Mouse (Mus musculus) lung, postnatal 14 days (tissue): ENCODE measurements around the gene Tbx15.

Source experiments
- DNase-seq: peaks from one replicate; pipeline ENCODE4 v3.0.0; 2021

Tbx15 gene

DNA sequence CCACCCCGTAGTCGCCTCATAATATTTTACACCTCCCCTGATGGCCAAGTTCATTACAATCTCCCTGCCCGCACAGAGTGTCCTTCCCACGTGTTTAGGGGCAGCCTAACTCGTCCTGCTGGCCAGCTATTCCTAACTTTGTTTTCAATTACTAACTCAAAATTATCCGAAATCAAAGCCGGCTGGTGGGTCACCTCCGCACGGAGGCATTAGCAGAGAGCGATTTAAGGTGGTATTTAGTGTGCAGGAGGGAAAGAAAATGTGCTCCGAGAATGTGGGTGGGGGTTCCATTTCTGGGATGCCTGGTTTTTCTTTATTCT, 9.3 kb downstream of the Tbx15 start:
- no peak for DNase-seq

DNA sequence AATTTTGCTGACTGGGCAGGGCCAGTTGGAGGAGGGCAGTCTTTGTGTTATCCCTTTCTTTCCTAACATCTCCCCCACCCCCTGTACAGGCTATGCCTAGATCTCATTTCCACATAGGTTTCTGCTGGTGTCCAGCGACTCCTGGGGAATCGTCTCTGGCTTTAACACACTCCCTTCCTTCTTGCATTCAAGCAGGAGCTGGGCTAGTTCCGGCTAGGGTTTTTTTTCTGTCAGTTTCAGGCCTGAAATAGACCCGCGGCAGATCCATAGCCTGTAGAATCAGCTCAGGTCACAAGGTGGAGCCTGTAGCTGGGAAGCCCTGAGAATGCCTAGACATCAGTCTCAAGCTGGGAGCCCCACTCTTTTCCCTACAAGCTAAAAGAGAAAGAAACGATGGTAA, 9.7 kb downstream of the Tbx15 start:
- no peak for DNase-seq

DNA sequence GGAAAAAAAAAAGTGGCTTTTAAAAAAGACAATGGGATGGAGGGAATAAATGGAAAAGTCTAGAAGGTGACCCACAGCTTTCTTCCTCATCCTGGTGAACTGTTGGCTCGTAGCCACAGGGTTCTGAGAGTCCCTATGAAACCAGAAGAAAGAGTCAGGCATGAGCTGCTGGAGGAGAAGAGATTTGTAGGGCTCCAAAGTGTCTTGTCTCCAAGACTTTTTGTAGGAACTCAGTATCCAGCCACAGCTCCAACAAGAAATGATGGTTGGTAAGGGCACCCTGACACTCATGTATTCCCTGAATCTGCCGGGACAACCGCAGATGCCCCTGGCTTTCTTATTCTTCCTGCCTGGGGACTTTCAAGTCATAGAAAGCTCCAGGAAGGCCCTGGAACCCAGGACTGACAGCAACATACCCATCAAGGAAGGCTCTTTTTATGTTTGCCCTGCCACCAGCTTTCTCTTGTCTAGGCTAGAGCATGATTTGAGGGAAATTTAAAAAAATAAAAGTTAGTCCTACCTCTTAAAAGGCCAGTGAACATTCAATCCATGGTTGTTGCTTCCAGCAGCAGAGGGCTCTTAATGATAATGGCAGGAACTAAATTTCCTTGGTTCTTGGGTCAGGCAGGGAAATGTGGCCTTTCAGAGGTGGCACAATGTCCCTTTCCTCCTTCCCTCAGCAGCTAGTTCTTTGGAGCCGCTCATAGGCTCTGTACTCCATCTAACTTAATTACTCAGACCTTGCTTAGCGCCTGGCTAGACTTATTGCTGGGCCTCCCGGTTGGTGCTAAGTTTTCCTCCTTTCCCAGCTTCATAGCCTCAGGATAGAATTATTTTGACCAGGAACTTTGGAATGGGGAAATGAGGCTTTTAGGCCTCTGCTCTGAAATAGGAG, 11.3 kb downstream of the Tbx15 start:
- DNase-seq: no peak

DNA sequence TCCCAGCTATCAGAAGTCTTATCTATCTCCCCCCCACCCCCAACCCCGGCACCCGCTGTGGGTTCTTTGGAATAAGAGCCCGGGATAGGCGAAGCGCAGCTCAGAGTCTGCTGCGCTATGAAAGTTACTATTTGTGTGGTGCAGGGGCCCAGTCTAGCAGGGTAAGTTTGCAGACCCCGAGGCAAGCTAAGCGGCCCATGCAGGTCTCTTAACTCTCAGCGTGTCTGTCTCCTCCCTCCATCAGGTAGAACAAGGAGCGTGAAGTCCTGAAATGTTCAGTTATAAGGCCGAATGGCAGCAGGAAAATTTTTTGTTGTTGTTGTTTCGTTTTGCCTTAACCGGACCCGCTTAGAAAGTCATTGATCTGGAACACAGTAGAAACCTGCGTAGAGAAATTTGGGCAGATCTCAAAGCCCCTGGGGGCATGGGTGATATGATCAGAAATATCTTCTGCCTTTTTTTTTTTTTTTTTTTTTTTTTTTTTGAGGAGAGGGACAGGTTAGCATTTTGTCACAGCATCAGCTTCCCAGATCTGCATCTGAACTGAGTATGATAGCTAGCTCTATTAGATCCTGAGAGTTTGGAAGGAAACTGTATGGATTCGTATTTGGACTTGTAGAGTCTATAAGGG, 12.4 kb downstream of the Tbx15 start:
- no peak for DNase-seq

GRCm38 (mm10) chr3:99253092-99253488, 12.9 kb downstream of the Tbx15 start:
- no peak for DNase-seq

GRCm38 (mm10) chr3:99253497-99254451, 13.6 kb downstream of the Tbx15 start:
- no peak for DNase-seq

DNA sequence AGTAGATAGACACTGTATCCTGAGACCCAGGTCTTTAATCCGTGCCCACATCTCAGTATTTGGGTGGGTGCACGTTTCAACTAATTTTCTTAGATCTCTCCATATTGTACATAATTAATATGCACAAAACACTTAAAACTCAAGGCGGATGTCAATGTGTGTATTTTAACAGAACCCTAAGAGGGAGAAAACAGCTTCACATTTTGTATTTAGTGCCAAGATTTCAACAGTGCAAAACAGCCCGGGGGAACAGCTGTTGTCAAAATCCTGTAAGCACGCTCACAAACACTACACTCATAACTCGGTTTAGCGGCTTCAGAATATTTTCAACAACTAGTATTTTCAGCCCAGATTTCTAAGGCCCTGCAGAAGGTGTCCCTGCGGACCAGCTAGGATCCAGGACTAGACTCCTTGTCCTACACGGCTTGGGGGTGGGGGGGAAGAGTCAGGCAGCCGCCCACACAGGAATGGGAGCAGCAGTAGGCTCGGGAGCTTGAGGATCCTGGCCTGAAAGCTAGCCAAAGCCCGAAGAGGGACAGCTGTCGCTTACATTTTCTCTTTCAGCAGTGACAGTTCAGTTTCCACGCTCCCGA, 14.5 kb downstream of the Tbx15 start:
- DNase-seq: no peak

GRCm38 (mm10) chr3:99255411-99256365, 15.5 kb downstream of the Tbx15 start:
- DNase-seq: no peak

DNA sequence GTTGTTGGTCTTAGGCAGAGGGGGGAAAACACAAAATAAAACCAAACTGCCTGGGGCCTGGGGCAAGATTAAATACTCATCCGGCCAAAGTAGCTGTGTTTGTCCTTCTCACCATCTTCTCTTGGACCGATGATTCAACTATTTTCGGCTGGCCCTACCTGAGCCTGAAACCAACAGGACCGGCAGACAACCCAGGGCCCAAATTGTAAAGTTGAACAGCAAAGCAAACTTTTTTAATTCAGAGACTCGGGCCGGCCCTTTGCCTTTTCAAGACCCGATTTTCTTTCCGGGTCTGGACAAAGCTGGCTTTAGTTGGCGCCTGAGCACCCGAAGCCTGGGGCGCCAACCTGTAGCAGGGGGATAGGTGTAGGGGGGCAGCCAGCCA, 16.2 kb downstream of the Tbx15 start:
- DNase-seq: no peak

DNA sequence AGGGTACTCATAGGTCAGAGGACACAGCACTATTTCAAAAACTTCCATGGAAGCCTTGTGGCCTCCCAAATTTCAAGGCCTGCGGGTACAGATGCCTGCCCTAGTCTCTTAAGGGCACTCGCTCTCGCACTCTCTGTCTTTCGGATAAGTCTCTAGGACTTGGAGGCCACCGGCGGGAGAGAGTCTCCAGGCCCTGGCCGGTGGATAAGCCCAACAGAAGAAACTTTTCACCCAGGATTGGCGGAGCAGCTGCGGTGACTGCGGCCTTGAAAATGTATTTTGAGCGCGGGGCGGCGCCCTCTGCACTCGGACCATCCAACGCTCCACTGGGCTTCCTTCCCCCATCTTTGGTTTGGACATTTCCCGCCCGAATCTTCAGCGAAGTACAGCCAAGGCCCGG, 16.6 kb downstream of the Tbx15 start:
- no peak for DNase-seq

DNA sequence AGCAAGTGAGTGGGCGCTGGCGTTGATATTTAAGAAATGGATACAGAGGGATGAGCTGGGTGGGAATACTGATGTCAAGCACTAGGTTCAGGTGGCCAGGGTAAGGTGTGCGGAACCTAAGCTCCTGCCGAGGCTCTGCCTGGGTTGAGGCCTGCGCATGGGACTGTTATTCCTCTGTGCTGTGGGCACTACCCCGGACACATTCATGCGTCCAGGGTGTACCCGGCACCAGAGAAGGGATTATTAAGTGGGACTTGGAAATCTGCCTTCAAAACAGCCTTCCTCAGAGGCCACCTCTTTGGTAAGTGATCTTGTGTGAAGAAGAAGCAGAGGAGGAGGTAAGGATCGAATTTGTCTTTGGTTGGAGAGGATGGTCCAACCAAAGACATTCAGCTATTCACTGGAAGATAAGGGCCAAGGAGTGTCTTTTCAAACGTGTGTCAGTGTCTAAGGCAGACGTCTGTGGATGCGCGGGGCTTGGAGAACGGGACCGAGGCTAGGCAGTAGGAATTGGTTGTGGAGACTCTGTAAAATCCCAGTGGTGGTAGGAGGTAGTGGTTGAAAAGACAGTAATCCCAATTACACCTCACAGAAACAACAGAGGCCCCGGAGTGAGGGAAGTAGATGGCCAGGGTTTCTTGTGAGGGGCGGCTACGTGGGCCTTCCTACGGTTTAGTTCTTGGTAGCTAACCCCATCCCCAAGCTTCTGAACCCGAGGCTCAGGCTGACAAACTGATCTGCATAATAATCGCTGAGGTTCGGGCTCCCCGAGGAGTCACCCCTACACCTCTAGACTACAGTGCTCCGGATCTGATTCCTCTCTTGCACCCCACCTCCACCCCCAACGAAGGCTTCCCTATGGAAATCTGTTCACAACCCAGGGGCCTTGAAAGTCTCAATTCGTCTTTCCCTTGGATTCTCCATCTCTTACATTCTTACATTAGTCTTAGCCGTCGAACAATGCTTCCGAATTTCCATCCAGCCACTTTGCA, 17.7 kb downstream of the Tbx15 start:
- DNase-seq: no peak

GRCm38 (mm10) chr3:99259741-99260270, 19.6 kb downstream of the Tbx15 start:
- no peak for DNase-seq

GRCm38 (mm10) chr3:99260395-99260794, 20.2 kb downstream of the Tbx15 start:
- DNase-seq: no peak

DNA sequence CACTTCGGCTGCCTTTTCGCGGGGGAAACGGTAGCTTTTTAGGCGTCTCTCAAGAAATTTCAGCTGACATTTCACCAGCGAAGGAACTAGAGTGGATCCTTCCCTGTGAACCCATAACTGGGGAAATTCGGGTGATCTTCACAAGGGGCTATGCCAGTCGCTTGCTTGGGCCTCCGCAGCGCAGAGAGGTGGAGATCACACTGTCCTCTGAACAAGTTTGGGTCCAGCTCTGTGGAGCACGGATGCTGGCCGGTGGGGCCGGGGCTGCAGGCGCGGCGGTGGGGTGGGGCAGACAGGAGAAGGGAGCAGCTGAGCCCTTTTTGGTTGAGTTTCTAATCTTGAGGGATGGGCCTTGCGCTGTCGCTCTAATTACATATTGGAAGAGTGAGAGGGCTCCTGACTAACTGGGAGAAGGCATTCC, 21.2 kb downstream of the Tbx15 start:
- DNase-seq: no peak

GRCm38 (mm10) chr3:99261986-99262385, 21.8 kb downstream of the Tbx15 start:
- no peak for DNase-seq

GRCm38 (mm10) chr3:99263471-99263903, 23.3 kb downstream of the Tbx15 start:
- no peak for DNase-seq

- no peak for DNase-seq
These were observed 24.5 kb downstream of the Tbx15 start for GRCm38 (mm10) chr3:99264695-99265094.

DNA sequence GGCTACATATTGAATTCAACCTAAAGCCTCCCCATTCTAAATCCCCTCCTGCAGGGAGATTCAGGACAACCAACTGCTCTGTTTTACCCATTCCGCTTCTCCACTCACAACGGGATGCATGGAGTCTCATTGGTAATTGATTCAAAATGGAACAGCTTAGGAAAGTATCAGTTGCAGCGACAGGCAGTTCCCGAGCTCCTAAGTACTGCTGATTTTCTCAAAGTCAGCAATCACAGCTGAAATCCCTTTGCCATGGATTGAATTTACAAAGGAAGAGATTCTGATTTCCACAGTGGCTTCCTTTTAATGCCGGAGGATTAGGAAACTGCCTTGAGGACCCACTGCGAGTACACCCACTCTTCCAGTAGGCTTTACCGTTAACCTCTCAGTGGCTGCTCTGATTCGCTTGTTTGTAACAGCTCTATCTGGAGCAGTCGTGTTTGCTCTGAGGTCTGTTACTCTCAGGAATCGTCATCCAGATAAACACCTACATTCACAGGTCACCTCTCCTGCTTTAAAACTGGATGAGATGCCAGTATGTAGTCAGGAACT, 26.6 kb downstream of the Tbx15 start:
- no peak for DNase-seq

DNA sequence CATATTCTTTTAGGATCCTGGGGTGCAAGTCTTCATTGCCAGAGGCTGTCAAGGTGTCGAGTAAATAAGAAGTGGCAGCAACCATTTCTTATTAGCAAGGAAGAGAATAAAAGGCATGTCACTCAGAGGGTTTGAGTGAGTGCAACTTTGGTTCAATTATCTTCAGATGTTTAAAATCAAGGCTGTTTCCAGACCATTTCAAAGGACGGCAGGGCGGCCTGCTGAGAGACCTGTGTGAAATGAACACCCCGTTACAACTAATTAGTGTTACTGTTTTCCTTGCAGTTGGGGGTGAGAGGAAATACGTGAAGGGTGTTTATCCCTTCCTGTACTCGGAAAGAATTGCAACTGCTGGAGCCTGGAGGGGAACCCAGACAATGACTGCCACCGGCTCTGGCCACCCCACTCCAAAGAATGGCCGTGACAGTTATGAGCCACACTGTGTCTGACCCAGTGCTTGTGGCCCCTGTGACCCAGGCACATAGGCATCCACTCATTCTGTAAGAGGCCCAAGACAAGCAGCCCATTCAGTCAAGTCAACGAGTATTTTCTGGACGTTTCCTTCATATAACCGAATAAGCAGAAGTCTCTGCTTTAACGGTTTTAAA, 37.9 kb downstream of the Tbx15 start:
- no peak for DNase-seq
